Mouse (Mus musculus) lung, adult 2 months (tissue): ENCODE measurements around the gene Ankrd23. TPM values are rescaled to one million over a fixed set of nuclear protein-coding genes. Genes with fewer than 3 reads are reported as not detected.

Experiments
- DNase-seq: peaks from one replicate; pipeline ENCODE4 v3.0.0; 2022
- H3K4me1 ChIP-seq: fragments of 200-500 bp; 2 replicates; pipeline ENCODE4 v1.6.1; 2011; ENCODE audit warnings: low read length; ENCODE audit not compliant: control insufficient read depth, insufficient read depth
- H3K4me3 ChIP-seq: fragments of 200-500 bp; replicated peaks from 2 replicates; pipeline ENCODE3; 2011; ENCODE audit warnings: low read depth, mild to moderate bottlenecking, control low read depth, low read length; ENCODE audit errors: extremely low read depth
- CTCF ChIP-seq: fragments of 200-500 bp; IDR thresholded peaks from 2 replicates; pipeline ENCODE4 v1.5.1; 2011; ENCODE audit warnings: mild to moderate bottlenecking, low read length, control low read depth; ENCODE audit not compliant: insufficient read depth
- POLR2A ChIP-seq: fragments of 200-500 bp; IDR thresholded peaks from 2 replicates; pipeline ENCODE4 v1.6.1; 2011; ENCODE audit warnings: low read depth, mild to moderate bottlenecking, control low read depth, low read length, borderline replicate concordance; ENCODE audit errors: extremely low read depth
- WGBS: fragments of 180-500 bp; shearing (Covaris S2); methylation state at CpG from one replicate; pipeline ENCODE4 v1.1.7; 2018; 5-methylcytosine and 5-hydroxymethylcytosine counted together
- polyA plus RNA-seq: library from polyadenylated mRNA; depleted of rRNA; stranded (reverse); fragments of >200 nt; gene quantifications from 2 replicates; pipeline ENCODE4 v1.2.3, GENCODE M21; 2012; rRNA removed

The Ankrd23 gene
- polyA plus RNA-seq, 1 experiment = 36.2 TPM

DNA sequence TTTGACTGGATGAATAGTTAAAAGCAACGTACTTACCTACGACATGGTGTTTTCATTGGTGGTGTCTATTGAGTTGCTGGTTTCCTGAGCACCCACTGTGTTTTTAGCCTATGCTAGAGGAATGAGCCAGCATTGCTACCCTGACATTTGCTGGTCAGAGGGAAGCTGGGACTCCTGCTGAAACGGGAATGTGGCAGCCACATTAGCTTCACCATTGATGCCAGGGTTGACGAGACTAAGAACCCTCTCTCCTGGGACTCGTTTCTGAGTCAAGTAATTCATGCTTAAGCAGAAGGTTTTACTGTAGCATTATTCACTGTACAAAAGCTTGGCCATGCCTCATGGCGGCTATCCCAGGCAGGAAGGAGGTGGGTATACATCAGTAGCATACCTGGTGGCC lies 47.0 kb downstream of the Ankrd23 start:
- WGBS = 84% methylated on average over 6 of the region's 6 CpGs
- TF ChIP-seq POLR2A (no peak), CTCF (no peak)
- peaks cover 2% of the 10 kb centered on the region for H3K4me1 ChIP-seq

DNA sequence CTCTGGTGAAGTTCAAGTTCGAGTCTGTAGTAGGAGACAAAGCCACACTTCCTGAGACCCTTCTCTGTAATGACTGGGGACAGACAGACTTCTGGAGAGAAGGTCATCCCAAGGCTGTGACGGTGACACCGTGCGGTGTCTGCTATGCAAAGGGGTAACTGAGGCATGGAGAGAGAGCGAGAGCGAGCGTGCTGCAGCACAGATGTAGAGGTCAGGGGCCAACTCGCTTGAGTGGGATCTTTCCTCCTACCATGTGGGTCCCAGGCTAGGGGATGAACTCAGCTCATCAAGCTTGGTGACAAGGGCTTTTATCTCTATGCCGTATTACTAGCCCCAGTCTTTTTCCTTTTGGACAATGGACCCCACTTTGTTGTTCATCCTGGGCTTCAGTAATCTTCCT lies 49.6 kb downstream of the Ankrd23 start:
- DNase-seq = no peak
- H3K4me3 ChIP-seq = no peak overlapping the region
- 92% methylated on average over 9 of the region's 9 CpGs for WGBS
- TF ChIP-seq CTCF (no peak), POLR2A (no peak)
- no peaks in the 10 kb centered on the region; the same call in 1 of the 2 replicates for H3K4me1 ChIP-seq

More for the DNA sequence above, 47.0 kb downstream of the Ankrd23 start:
- no peak overlapping the region for H3K4me3 ChIP-seq
- DNase-seq = no peak

DNA sequence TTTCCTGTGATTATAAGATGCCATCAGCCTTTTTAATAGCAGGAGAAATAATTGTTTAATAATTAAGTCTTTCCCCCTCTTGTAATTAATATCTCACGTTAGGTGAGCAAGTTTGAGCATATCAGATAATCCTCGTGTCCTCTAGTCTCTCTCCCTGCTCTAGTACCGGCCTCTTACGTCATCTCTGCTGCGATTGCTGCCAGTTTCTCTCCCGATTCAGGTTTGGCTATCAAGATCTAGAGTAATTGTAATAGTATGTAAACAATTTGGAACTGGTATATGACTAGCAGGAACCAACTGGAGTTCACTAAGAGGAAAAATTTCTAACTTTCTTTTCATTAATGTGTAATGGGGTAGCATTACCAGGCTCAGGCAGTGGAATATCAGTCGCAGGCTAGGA lies 51.6 kb downstream of the Ankrd23 start:
- Histone ChIP-seq H3K4me3 (no peak overlapping the region), H3K4me1 (peaks cover 2% of the 10 kb centered on the region; the same call in 1 of the 2 replicates)
- no peak for DNase-seq
- TF ChIP-seq POLR2A = no peak
- TF ChIP-seq CTCF = no peak
- WGBS = 34% methylated on average over 7 of the region's 7 CpGs

DNA sequence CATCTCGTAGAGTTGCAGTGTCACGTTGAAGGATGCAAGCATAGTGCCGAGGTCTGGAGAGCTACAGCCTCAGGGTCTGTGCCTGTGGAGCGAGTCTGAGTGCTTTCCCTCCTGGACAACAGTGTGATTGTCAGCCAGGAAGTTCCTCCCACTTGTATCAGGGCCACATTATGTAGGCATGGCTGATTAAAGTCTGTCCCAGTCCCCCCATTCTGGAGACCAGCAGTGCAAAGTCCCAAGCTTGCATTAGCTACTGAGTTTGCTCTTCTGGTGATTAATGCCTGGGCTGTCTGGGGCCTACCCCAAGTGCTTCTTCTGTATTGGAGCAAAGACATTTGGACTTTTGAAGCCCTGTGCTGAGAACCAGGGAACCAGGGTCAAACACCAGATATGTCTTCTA lies 52.9 kb downstream of the Ankrd23 start:
- TF ChIP-seq CTCF = no peak
- no peak for TF ChIP-seq POLR2A
- H3K4me3 ChIP-seq = no peak overlapping the region
- 82% methylated on average over 4 of the region's 4 CpGs for WGBS
- DNase-seq = no peak
- H3K4me1 ChIP-seq = peaks cover 2% of the 10 kb centered on the region; the same call in 1 of the 2 replicates

Other genes with a start within 250 kb of the Ankrd23 start
- gene Arid5a, start 229.2 kb downstream of the Ankrd23 start, polyA plus RNA-seq = 11.2 and 13.8 TPM in 2 replicates
- 38.3 and 45.3 TPM in 2 replicates for gene Kansl3, start 167.7 kb downstream of the Ankrd23 start, polyA plus RNA-seq
- gene Fer1l5, start 164.6 kb downstream of the Ankrd23 start, polyA plus RNA-seq = 0.05 and 0.07 TPM in 2 replicates
- 9.7 and 15.9 TPM in 2 replicates for gene Lman2l, start 91.6 kb downstream of the Ankrd23 start, polyA plus RNA-seq
- gene Cnnm4, start 65.3 kb downstream of the Ankrd23 start, polyA plus RNA-seq = 5.6 and 5.9 TPM in 2 replicates
- gene Cnnm3, start 25.0 kb downstream of the Ankrd23 start, polyA plus RNA-seq = 36.6 and 37.0 TPM in 2 replicates
- gene Gm42417, start 2.5 kb upstream of the Ankrd23 start, polyA plus RNA-seq = not detected in 2 replicates
- gene Ankrd39, start 10.6 kb upstream of the Ankrd23 start, polyA plus RNA-seq = 22.1 and 22.8 TPM in 2 replicates
- 23.0 and 23.7 TPM in 2 replicates for gene Sema4c, start 21.5 kb upstream of the Ankrd23 start, polyA plus RNA-seq
- gene Fam178b, start 146.3 kb upstream of the Ankrd23 start, polyA plus RNA-seq = 11.2 and 13.9 TPM in 2 replicates
- 249 and 279 TPM in 2 replicates for gene Cox5b, start 154.6 kb upstream of the Ankrd23 start, polyA plus RNA-seq
- gene 4933424G06Rik, start 173.3 kb upstream of the Ankrd23 start, polyA plus RNA-seq = not detected in 2 replicates
- gene Actr1b, start 177.5 kb upstream of the Ankrd23 start, polyA plus RNA-seq = 107 and 111 TPM in 2 replicates
- 10.9 and 12.9 TPM in 2 replicates for gene Zap70, start 224.9 kb upstream of the Ankrd23 start, polyA plus RNA-seq